Mouse (Mus musculus) neural tube, embryonic 14.5 days (tissue): ENCODE results near the gene Rnasek. TPM values are rescaled to one million over a fixed set of nuclear protein-coding genes. Genes with fewer than 3 reads are reported as not detected.

Source experiments
- ATAC-seq: fragments of 200-750 bp; cut with Nextera tagmentation; 2 replicates; pipeline ENCODE4 v1.8.0; 2017; ENCODE audit warnings: low read depth, mild to moderate bottlenecking, moderate TSS enrichment, moderate library complexity
- H3K27ac ChIP-seq: fragments of 300-500 bp; sonication (generic); 2 replicates; pipeline ENCODE4 v1.5.1; 2014; ENCODE audit warnings: low read depth, mild to moderate bottlenecking, control low read depth, low read length, moderate library complexity, mixed read lengths
- H3K27me3 ChIP-seq: fragments of 300-500 bp; sonication (generic); 2 replicates; pipeline ENCODE4 v1.6.1; 2014; ENCODE audit warnings: low read length; ENCODE audit not compliant: control insufficient read depth, insufficient read depth
- H3K36me3 ChIP-seq: fragments of 300-500 bp; sonication (generic); 2 replicates; pipeline ENCODE4 v1.6.1; 2014; ENCODE audit warnings: low read length, mixed read lengths; ENCODE audit not compliant: control insufficient read depth, insufficient read depth
- H3K4me1 ChIP-seq: fragments of 300-500 bp; sonication (generic); 2 replicates; pipeline ENCODE4 v1.6.1; 2014; ENCODE audit warnings: low read length; ENCODE audit not compliant: control insufficient read depth, insufficient read depth
- H3K4me2 ChIP-seq: fragments of 300-500 bp; sonication (generic); 2 replicates; pipeline ENCODE4 v1.6.1; 2014; ENCODE audit warnings: mild to moderate bottlenecking, low read depth, low read length, control low read depth
- H3K4me3 ChIP-seq: fragments of 300-500 bp; sonication (generic); 2 replicates; pipeline ENCODE4 v1.5.1; 2014; ENCODE audit warnings: low read depth, low read length, control low read depth, mixed read lengths
- H3K9ac ChIP-seq: fragments of 300-500 bp; sonication (generic); replicated peaks from 2 replicates; pipeline ENCODE4 v1.6.1; 2014; ENCODE audit warnings: low read depth, mild to moderate bottlenecking, control low read depth, low read length, mixed read lengths
- H3K9me3 ChIP-seq: fragments of 300-500 bp; sonication (generic); 2 replicates; pipeline ENCODE4 v1.6.1; 2016; ENCODE audit warnings: low read length; ENCODE audit not compliant: control insufficient read depth
- WGBS: fragments of 180-500 bp; shearing (Covaris S2); extraction: QIAGEN DNeasy Blood & Tissue Kit; methylation state at CpG from one replicate; pipeline ENCODE4 v1.1.7; 2014; 5-methylcytosine and 5-hydroxymethylcytosine counted together
- polyA plus RNA-seq: library from polyadenylated mRNA; unstranded; fragments of >200 nt; fragmentation: Nextera tagmentation; extraction: Ambion mirVana; gene quantifications from 2 replicates; pipeline ENCODE4 v1.2.1, GENCODE M21; 2014

Gene Rnasek
- polyA plus RNA-seq, 1 experiment from 2014 or later, result 413 TPM

- Histone ChIP-seq H3K4me3 (no peak overlapping the region), H3K27me3 (no peaks in the 10 kb centered on the region), H3K27ac (no peak overlapping the region), H3K36me3 (no peaks in the 10 kb centered on the region), H3K9ac (no peak overlapping the region), H3K9me3 (no peaks in the 10 kb centered on the region), H3K4me2 (no peak overlapping the region), H3K4me1 (peaks cover 15% of the 10 kb centered on the region)
- no peak for ATAC-seq
- WGBS, result 73% methylated on average over 11 of the region's 11 CpGs
Measured at GRCm38 (mm10) chr11:70242591-70242990, 2.9 kb upstream of the Rnasek start.

- WGBS, result 15% methylated on average over 23 of the region's 23 CpGs
- Histone ChIP-seq H3K4me3 (peak overlapping the region; percentile 93), H3K4me1 (peaks cover 27% of the 10 kb centered on the region), H3K4me2 (peak overlapping the region; percentile 99), H3K9me3 (no peaks in the 10 kb centered on the region), H3K9ac (peak overlapping the region; percentile 85), H3K36me3 (peaks cover 11% of the 10 kb centered on the region; the same call in 1 of the 2 replicates), H3K27me3 (no peaks in the 10 kb centered on the region), H3K27ac (peak overlapping the region; percentile 93)
- ATAC-seq, result no peak
Measured at GRCm38 (mm10) chr11:70238591-70239440, 826 bp downstream of the Rnasek start.

- Histone ChIP-seq H3K27ac (peak within 1 kb of the TSS; percentile 93), H3K27me3 (no peaks in the 10 kb centered on the region), H3K4me3 (peak within 1 kb of the TSS; percentile 93), H3K4me1 (peaks cover 27% of the 10 kb centered on the region), H3K36me3 (peaks cover 11% of the 10 kb centered on the region; the same call in 1 of the 2 replicates), H3K9ac (peak within 1 kb of the TSS; percentile 76), H3K4me2 (peak within 1 kb of the TSS; percentile 99), H3K9me3 (no peaks in the 10 kb centered on the region)
- ATAC-seq, result peak; percentile 93
- WGBS, result under 1% methylated on average over 68 of the region's 70 CpGs
Measured at GRCm38 (mm10) chr11:70237457-70238167, 2.0 kb downstream of the Rnasek start, which contains the start of gene 0610010K14Rik. 0610010K14Rik (minus strand) TSS chr11:70237914.

GRCm38 (mm10) chr11:70236717-70237116, 2.9 kb downstream of the Rnasek start:
- Histone ChIP-seq H3K4me1 (peaks cover 27% of the 10 kb centered on the region), H3K4me2 (peak overlapping the region; percentile 99), H3K27me3 (no peaks in the 10 kb centered on the region), H3K4me3 (peak overlapping the region; percentile 93), H3K36me3 (peaks cover 11% of the 10 kb centered on the region; the same call in 1 of the 2 replicates), H3K27ac (peak overlapping the region; percentile 93), H3K9ac (peak overlapping the region; percentile 76), H3K9me3 (no peaks in the 10 kb centered on the region)
- 27% methylated on average over 7 of the region's 7 CpGs for WGBS
- no peak for ATAC-seq

GRCm38 (mm10) chr11:70235254-70235900, 4.3 kb downstream of the Rnasek start:
- H3K4me1 ChIP-seq, result peaks cover 23% of the 10 kb centered on the region
- no peak overlapping the region for H3K4me3 ChIP-seq
- H3K27me3 ChIP-seq, result no peaks in the 10 kb centered on the region
- WGBS, result 95% methylated on average over 12 of the region's 12 CpGs
- ATAC-seq, result no peak
- H3K36me3 ChIP-seq, result peaks cover 11% of the 10 kb centered on the region; the same call in 1 of the 2 replicates
- H3K27ac ChIP-seq, result no peak overlapping the region
- no peaks in the 10 kb centered on the region for H3K9me3 ChIP-seq
- H3K4me2 ChIP-seq, result no peak overlapping the region
- no peak overlapping the region for H3K9ac ChIP-seq

- 90% methylated on average over 7 of the region's 8 CpGs for WGBS
- H3K27me3 ChIP-seq, result peaks cover 2% of the 10 kb centered on the region; the same call in 1 of the 2 replicates
- H3K4me1 ChIP-seq, result peaks cover 21% of the 10 kb centered on the region
- H3K36me3 ChIP-seq, result peaks cover 11% of the 10 kb centered on the region; the same call in 1 of the 2 replicates
- H3K4me3 ChIP-seq, result no peak overlapping the region
- no peak for ATAC-seq
- H3K9me3 ChIP-seq, result no peaks in the 10 kb centered on the region
- H3K4me2 ChIP-seq, result no peak overlapping the region
- no peak overlapping the region for H3K27ac ChIP-seq
- no peak overlapping the region for H3K9ac ChIP-seq
Measured at GRCm38 (mm10) chr11:70234497-70234896, 5.1 kb downstream of the Rnasek start.

- H3K27me3 ChIP-seq, result peaks cover 4% of the 10 kb centered on the region
- no peak for ATAC-seq
Measured at GRCm38 (mm10) chr11:70234037-70234436, 5.6 kb downstream of the Rnasek start.

GRCm38 (mm10) chr11:70233016-70233415, 6.6 kb downstream of the Rnasek start:
- peak overlapping the region; percentile 37 for H3K4me2 ChIP-seq
- no peak for ATAC-seq
- peak overlapping the region; percentile 41 for H3K9ac ChIP-seq
- WGBS, result 32% methylated on average over 8 of the region's 8 CpGs
- H3K9me3 ChIP-seq, result no peaks in the 10 kb centered on the region
- H3K27ac ChIP-seq, result no peak overlapping the region
- H3K4me1 ChIP-seq, result peaks cover 12% of the 10 kb centered on the region
- H3K36me3 ChIP-seq, result peaks cover 11% of the 10 kb centered on the region; the same call in 1 of the 2 replicates
- H3K4me3 ChIP-seq, result peak overlapping the region; percentile 23; the same call in 1 of the 2 replicates
- peaks cover 6% of the 10 kb centered on the region for H3K27me3 ChIP-seq

More at GRCm38 (mm10) chr11:70234037-70234436, 5.6 kb downstream of the Rnasek start:
- 64% methylated on average over 5 of the region's 5 CpGs for WGBS
- no peak overlapping the region for H3K4me3 ChIP-seq
- no peak overlapping the region for H3K9ac ChIP-seq
- H3K9me3 ChIP-seq, result no peaks in the 10 kb centered on the region
- H3K4me1 ChIP-seq, result peaks cover 20% of the 10 kb centered on the region
- H3K4me2 ChIP-seq, result no peak overlapping the region
- no peak overlapping the region for H3K27ac ChIP-seq
- H3K36me3 ChIP-seq, result peaks cover 11% of the 10 kb centered on the region; the same call in 1 of the 2 replicates
